ENCODE assay signal across 23 mouse cellular contexts in the genomic region with DNA sequence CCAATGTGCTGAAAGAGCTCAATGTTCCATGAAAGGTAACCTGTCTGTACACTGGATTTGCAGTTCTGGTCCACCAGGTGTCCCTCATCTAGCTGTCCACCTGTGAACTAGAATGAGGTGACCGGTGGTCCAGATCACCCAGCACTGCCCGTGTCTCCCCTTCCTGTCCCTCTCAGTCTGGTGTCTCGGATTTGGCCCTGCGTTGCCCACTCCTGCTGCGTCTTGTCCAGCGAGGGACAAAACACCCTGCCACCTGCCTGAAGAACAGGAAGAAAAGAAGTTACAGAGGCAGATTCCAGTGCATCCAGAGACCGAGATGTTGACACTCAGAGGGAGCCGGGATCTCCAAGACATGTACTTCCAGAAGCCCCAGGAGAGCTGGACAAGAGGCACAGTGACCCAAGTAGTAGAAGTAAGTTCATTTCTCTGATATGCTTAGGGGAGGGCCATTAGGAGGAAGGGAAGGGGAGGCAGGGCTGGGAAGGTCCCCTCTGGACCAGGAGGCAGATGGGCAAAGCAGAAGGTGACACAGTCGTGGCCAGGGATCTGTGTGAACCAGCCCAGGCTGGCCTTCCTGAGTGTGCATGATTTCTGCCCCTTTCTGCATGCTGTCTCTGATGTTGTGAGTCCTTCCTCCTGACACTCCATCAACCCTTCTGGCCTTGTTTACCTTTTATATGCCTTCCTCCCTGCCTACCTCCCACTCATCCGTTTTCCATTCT.
A peak's percentile ranks its signal among the peaks of the same experiment; 100 is the strongest.
DNase-seq lines count a peak whose midpoint lies in the region; TF ChIP-seq lines count a peak whose summit lies in the region.
"Had no signal": no experiment of that assay in that cellular context is flagged by ENCODE, and none has a peak within 500 bp of the region (broad histone marks: within the 10 kb centered on the region; RNA-seq: fewer than 3 reads in every experiment).

No protein-coding gene starts in this region.

- DNase-seq in left cerebral cortex, adult 2 months (ENCODE audit: extremely low spot score in 1 of 2, low spot score in 2 of 2) = no peak
- DNase-seq in left cerebral cortex, adult 11 months (ENCODE audit: low spot score) = no peak
- DNase-seq in brain, adult 2 months (ENCODE audit: low read depth, low spot score) = peak; percentile 86
- DNase-seq in cerebellum, adult 8-10 months = peak; percentile 55
- DNase-seq in cerebellum, postnatal 36 days = peak; percentile 61 to 63
- no peak for DNase-seq in adrenal gland, postnatal 25 days
- no peak for DNase-seq in right cerebral cortex, postnatal 4 days
- DNase-seq: adrenal gland, postnatal 14 days; B cell, adult 2 months; forebrain, postnatal 0 days; gastrocnemius, postnatal 14 days; heart, adult 2 months; heart, postnatal 14 days; kidney, adult 18-20 months; layer of hippocampus, postnatal 36 days; lung, embryonic 14.5 days; midbrain, embryonic 14.5 days; right cerebral cortex, postnatal 14 days; spleen, adult 18-20 months had no signal

- H3K4me3 ChIP-seq in left cerebral cortex, adult 2 months = no peak overlapping the region
- H3K4me3 ChIP-seq: embryonic facial prominence, embryonic 15.5 days; heart, adult 2 months; heart, embryonic 13.5 days; limb, embryonic 15.5 days had no signal

- intact Hi-C loops in left cerebral cortex, adult 2 months (cut with DNase I) = loop anchor here (5.0 kb wide), 1 partner anchor 60 kb away; no protein-coding TSS in a partner anchor

- TF ChIP-seq CTCF in left cerebral cortex, adult 2 months (IDR thresholded peaks at IDR 0.05) = no peak

- H3K27ac ChIP-seq in left cerebral cortex, adult 2 months = 0 out of 2 replicates have a peak overlapping the region, but pooled peaks have one; percentile 11
- H3K27ac ChIP-seq: embryonic facial prominence, embryonic 15.5 days; heart, adult 2 months; heart, embryonic 13.5 days; limb, embryonic 15.5 days; liver, embryonic 14.5 days had no signal

Comparison
In these comparisons a context has a peak if more than half of its experiments do, and no peak if none do; other contexts are left out.
1. DNase-seq: peak in brain, adult 2 months (single experiment), cerebellum, adult 8-10 months (single experiment) and cerebellum, postnatal 36 days (2 of 2); none in left cerebral cortex, adult 2 months (0 of 2), left cerebral cortex, adult 11 months (single experiment), adrenal gland, postnatal 25 days (single experiment) and right cerebral cortex, postnatal 4 days (single experiment).